Mouse (Mus musculus): ENCODE results near the gene Snf8. TPM values are rescaled to one million over a fixed set of nuclear protein-coding genes. Genes with fewer than 3 reads are reported as not detected.

Gene Snf8
- 38.0 and 41.3 TPM in 2 replicates for total RNA-seq (2017)

- ATAC-seq (replicated peaks in 1 of 2; ENCODE audit: insufficient read depth in 1 of 2, low FRiP score in 2 of 2, low TSS enrichment in 1 of 2, low read depth in 1 of 2, poor library complexity in 2 of 2, severe bottlenecking in 2 of 2), result peak; percentile 85 to 96
These were observed at the start of gene Snf8 for GRCm38 (mm10) chr11:96034596-96035052. Gene Snf8, plus strand, starts transcription at chr11:96034885.

DNA sequence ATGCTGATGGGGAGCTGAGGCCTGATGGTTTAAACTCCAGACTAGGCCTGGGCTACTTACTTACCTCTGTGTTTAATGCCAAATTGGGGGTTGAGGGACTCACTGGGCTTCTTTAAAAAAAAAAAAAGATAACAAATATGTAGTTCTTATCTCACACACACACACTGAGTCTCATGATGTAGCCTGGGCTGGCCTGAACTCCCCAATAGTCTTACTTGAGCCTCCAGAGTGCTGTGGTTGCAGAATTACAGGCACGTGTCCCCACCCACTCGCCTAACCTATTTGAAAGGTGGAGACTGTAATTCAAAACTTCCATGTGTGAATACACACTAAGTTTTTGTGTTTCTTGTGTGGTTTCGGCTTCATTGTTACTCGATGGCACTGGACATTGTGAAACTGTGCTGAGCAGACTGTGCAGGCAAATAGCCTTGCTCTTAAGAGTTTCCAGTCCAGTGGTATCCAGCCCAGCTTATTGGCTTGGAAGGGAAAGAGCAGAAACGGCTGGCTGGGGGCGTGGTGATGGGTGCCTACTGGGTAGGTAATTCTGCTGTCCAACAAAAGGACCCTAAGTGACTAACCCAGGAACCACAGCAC, 46.7 kb upstream of the Snf8 start:
- no peak for ATAC-seq (replicated peaks in 1 of 2; ENCODE audit: insufficient read depth in 1 of 2, low FRiP score in 2 of 2, low TSS enrichment in 1 of 2, low read depth in 1 of 2, poor library complexity in 2 of 2, severe bottlenecking in 2 of 2)

DNA sequence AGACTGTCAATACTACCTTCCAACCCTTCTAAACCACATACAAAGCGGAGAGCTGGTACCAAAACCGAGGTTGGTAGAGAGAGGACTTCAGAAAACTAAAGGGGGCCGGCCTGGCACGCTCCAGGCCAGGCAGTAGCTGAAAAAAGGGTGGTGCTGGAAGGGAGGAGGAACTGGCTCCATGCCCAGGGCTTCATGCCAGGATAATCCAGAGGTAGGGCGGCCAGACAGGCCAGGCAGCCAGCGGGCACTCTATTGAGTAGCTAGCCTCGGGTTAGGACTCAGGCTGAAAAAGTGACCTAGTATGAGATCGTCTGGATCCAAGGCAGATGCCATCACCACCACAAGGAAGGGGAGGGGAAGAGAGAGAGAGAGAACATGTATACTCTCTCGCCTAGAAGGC, 46.2 kb upstream of the Snf8 start:
- no peak for ATAC-seq (replicated peaks in 1 of 2; ENCODE audit: insufficient read depth in 1 of 2, low FRiP score in 2 of 2, low TSS enrichment in 1 of 2, low read depth in 1 of 2, poor library complexity in 2 of 2, severe bottlenecking in 2 of 2)

DNA sequence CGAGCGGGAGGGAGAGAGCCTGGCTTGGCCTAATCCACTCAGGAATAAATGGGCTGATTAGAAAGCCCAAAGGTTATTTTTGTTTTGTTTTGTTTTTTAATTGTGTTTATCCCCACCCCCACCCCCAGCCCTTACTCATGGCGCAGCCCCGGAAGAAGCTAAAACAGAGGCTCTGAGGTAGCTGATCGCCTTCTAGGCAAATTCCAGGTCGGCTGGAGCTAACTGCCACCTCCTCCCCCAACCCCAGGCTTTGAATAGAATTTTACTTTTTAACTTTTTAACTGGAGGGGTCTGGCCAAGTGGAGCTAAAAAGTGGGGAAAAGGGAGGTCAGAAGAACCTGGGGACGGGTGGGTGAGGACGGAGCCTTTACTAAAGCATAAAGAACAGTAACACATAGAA, 44.8 kb upstream of the Snf8 start:
- no peak for ATAC-seq (replicated peaks in 1 of 2; ENCODE audit: insufficient read depth in 1 of 2, low FRiP score in 2 of 2, low TSS enrichment in 1 of 2, low read depth in 1 of 2, poor library complexity in 2 of 2, severe bottlenecking in 2 of 2)

GRCm38 (mm10) chr11:95990431-95990830, 44.3 kb upstream of the Snf8 start:
- ATAC-seq (replicated peaks in 1 of 2; ENCODE audit: insufficient read depth in 1 of 2, low FRiP score in 2 of 2, low TSS enrichment in 1 of 2, low read depth in 1 of 2, poor library complexity in 2 of 2, severe bottlenecking in 2 of 2), result no peak

DNA sequence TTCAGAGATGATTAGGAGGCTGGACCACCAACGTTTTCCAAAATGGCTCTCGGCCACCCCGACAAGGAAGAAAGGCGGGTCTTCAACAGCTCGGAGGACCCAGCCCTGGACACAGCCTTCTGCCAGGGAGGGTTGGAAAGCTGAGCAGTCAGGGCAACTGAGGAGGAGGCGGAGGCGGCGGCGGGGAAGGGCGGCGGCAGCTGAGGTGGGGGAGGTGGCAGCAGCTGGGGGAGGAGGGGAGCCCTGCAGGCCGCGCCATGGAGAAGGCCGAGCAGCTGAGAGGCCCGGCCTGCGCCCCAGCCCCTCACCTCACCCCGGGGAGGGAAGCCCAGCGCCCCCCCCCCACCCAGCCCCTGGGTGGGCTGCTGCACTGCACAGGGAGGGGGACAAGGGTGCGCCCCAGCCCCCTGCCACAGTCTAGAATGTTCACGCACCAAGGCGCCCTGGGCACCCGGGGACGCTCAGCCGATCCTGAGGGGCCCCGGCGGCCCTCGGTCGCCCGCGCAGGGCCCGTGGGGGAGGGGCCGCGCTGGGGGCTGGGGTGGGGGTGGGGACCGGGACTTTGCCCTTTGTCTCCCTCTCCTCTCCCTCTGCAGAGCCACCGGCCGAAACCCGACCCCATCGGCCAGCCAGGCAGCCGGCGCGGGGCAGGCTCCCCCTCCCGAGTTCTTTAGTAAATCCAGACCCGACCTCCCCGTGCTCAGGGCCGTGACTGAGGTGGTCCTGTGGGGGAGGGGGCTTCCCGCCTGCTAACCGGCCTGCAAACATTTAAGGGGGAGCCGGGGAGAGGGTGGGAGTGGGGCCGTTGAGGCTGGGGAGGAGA, 43.6 kb upstream of the Snf8 start:
- no peak; a peak in 1 of 4 replicates for ATAC-seq (replicated peaks in 1 of 2; ENCODE audit: insufficient read depth in 1 of 2, low FRiP score in 2 of 2, low TSS enrichment in 1 of 2, low read depth in 1 of 2, poor library complexity in 2 of 2, severe bottlenecking in 2 of 2)

DNA sequence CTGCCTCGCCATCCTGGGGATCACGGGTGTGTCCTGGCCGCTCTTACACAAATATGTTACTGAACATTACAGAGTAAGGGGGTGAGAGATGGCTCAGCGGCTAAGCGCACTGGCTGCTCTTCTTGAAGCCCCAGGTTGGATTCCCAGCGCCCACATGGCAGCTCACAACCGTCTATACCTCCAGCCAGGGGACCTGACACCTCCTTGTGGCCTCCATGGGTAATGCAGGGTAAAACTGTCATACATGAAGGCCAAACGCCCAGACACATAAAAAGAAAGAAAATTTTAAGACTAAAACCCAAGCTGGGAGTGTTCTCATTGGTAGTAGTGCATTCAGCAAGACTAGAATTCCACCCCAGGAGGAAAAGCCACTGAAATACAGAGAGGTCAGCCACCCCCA, 40.5 kb upstream of the Snf8 start:
- no peak for ATAC-seq (replicated peaks in 1 of 2; ENCODE audit: insufficient read depth in 1 of 2, low FRiP score in 2 of 2, low TSS enrichment in 1 of 2, low read depth in 1 of 2, poor library complexity in 2 of 2, severe bottlenecking in 2 of 2)

DNA sequence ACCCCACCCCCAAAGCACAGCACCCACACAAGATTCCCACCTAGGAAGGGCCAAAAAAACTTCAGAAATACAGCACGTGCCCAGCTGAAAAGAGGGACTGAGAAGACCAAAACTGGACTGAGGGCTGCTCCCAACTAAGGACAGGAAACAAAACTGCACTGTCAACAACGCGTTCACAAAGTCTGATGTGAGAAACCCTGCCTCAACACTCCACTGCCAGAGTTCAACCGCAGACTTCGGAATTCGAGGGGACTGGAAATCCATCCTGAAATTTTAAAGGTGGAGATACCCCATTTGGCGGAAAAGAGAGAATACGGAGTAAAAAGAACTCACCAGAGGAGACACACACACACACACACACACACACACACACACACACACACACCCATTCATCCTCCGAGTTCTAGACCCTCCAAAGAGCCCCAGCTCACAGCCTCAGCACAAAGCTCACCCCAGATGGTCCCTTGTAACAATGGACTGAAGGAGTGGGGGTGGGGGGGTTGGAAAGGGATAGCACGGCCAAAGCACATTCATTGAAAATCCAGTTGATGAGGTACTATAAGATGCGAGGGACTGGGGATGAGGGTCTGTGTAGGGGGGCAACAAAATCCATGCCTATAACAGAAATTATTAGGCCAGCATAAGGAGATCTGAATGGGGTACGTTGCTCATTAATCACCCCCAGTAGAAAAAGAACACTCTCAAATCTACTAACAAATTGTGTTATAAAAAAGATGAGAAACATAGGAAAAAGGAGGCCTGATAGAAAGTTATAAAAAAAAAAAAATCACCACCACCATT, 31.4 kb upstream of the Snf8 start:
- no peak for ATAC-seq (replicated peaks in 1 of 2; ENCODE audit: insufficient read depth in 1 of 2, low FRiP score in 2 of 2, low TSS enrichment in 1 of 2, low read depth in 1 of 2, poor library complexity in 2 of 2, severe bottlenecking in 2 of 2)

DNA sequence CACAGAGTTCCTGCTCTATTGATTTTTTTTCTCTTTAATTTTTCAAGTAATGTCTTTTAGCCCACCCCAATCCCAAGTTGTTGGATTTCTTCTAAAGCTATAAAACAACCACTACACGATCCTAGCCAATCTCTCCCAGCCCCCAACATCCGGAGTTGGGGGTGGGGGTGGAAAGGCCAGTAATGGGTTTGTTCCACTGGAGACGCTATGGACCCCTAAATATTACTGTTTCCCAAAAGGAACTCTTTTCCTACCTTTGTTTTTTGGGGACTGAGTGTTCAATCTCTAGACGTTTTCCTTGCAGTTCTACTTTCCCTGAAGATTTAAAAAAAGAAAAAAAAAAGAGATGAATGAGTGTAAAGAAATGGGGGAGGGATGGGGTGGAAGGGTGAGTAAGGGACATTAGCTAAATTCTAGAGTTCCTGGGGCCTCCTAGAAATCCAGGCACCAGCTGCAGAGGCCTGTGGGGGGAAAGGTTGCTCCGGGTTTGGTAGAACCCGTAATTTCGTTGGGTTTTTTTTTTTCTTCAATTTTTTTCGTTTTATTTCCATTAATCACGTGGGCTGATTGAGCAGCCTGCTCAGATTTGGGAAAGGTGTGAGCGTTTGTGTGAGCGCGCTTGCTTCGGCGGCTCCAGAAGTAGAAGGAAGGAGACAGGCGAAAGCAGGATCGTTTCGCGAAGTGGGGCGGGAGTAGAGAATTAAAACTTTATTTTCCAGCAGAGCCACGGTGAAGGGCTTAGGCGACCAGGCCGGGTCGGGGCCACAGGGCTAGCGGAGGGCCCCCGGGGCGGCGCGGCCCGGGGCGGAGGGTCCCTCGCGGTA, 30.5 kb upstream of the Snf8 start:
- no peak for ATAC-seq (replicated peaks in 1 of 2; ENCODE audit: insufficient read depth in 1 of 2, low FRiP score in 2 of 2, low TSS enrichment in 1 of 2, low read depth in 1 of 2, poor library complexity in 2 of 2, severe bottlenecking in 2 of 2)

GRCm38 (mm10) chr11:96004793-96005402, 29.8 kb upstream of the Snf8 start:
- ATAC-seq (replicated peaks in 1 of 2; ENCODE audit: insufficient read depth in 1 of 2, low FRiP score in 2 of 2, low TSS enrichment in 1 of 2, low read depth in 1 of 2, poor library complexity in 2 of 2, severe bottlenecking in 2 of 2), result no peak

DNA sequence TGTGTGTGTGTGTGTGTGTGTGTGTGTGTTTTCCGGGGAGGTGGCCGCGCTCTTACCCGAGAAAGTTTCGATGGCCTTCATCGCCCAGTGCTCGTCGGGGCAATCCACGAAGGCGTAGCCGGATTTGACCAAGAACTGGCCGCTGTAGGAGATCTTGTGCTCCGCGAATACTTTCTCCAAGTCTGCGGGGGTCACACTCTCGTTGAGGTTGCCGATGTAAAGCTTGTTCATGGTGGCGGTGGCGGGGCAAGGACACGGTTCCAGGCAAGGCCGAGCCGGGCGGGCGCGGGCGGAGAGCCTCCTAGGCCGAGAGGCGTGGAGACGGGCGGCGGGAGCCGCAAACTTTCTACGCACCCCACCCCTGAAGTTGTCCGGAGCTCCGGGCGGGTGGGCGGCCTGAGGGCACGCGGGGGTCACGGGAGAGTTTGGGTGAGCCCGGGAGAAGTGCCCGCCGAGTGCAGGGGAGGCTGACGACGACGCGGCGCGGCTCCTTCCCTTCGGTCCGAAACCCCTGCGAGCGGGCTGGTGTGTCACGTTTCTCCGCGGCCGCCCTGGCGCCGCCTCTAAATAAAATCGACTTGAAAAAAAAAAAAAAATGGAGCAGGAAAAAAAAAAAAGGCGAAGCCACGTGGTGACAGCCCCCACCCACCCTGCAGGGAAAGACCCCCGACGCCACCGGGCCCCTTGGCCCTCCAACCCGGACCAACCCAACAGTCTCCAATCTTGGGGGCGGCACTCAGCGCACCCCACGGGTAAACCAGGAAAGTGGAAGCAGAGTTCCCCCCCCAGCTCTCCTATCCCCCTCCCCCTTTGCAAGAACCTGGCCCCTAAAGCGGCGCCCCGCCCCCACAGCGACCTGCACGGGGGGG, 29.0 kb upstream of the Snf8 start, which contains the start of gene Igf2bp1:
Gene Igf2bp1, minus strand, starts transcription at position 538 of the 869 bp plus-strand sequence.
- ATAC-seq (replicated peaks in 1 of 2; ENCODE audit: insufficient read depth in 1 of 2, low FRiP score in 2 of 2, low TSS enrichment in 1 of 2, low read depth in 1 of 2, poor library complexity in 2 of 2, severe bottlenecking in 2 of 2), result no peak

DNA sequence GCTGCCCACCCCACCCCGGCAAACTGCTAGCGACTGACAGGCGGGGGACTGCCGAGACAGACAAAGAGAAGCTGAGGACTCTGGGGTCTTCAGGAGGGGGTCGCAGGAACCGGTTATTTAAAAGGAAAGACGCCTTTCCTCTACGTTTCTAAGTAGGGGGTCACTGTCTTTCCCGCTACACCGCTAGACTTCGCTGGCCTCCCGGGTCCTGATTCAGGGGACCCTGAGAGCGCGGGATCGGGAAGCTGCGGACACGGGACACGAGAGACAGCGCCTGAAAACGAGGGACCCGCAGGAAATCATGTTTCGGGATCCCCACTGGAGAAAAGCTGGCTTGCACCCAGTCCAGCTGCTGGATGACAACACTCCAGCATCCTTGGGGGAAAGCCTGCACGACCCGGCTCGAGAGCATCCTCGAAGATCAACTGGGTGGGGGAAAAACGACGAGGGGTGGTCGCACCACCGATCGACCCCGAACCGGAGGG, 28.3 kb upstream of the Snf8 start:
- no peak for ATAC-seq (replicated peaks in 1 of 2; ENCODE audit: insufficient read depth in 1 of 2, low FRiP score in 2 of 2, low TSS enrichment in 1 of 2, low read depth in 1 of 2, poor library complexity in 2 of 2, severe bottlenecking in 2 of 2)

DNA sequence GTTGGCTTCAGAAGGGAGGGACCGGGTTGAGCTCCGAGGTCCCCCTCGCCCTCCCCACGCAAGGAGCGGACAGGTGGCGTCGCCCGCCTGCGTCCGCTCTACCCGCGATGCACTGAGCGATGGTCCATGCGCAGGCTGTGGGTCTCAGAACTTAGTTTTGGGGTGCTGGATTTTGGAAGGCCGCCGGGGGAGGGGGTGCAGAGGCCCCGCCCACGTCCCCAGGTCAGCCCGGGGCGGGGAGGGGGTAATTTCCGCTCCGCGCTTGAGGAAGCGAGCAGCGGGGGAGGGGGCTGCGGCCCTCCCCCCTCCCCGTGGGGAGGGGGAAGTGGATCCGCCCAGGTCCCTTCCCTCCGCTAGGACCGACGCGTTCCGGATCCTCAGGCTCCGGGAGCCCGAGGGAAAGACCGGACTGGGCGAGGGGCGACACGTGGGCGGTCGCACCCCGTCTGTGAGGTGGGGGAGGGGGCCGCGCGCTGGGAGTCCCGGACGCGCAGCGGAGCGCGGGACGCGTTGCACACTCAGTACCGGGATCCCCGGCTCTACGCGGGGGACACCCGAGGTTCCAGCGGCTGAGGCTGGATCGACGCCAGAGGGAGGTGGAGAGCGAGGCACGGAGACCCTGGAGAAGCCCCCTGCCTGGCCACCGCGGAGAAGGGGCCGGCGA, 27.7 kb upstream of the Snf8 start:
- ATAC-seq (replicated peaks in 1 of 2; ENCODE audit: insufficient read depth in 1 of 2, low FRiP score in 2 of 2, low TSS enrichment in 1 of 2, low read depth in 1 of 2, poor library complexity in 2 of 2, severe bottlenecking in 2 of 2), result no peak; a peak in 1 of 4 replicates

- ATAC-seq (replicated peaks in 1 of 2; ENCODE audit: insufficient read depth in 1 of 2, low FRiP score in 2 of 2, low TSS enrichment in 1 of 2, low read depth in 1 of 2, poor library complexity in 2 of 2, severe bottlenecking in 2 of 2), result no peak
These were observed 27.0 kb upstream of the Snf8 start for GRCm38 (mm10) chr11:96007516-96008235.

DNA sequence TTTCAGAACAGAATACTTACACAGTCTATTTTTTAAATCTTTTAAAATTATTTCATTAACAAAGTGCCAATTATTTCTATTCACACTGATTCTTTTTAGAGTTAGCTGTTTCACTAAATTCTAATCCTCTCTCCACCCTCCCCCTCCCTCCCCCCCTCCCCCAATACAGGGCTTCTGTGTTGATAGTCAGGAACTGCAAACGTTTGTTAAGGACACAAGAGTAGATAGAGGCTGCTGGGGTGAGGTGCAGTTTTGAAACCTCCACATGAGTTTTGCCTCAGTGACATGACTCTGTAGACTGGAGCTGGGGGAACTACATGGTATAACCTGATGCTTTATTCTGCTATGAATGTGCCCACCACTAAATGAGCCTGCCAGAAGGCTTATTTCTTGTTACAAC, 25.9 kb upstream of the Snf8 start:
- no peak for ATAC-seq (replicated peaks in 1 of 2; ENCODE audit: insufficient read depth in 1 of 2, low FRiP score in 2 of 2, low TSS enrichment in 1 of 2, low read depth in 1 of 2, poor library complexity in 2 of 2, severe bottlenecking in 2 of 2)
